Mouse (Mus musculus) MEL (cell line): ENCODE data around the gene Gm10842. TPM values are rescaled to one million over a fixed set of nuclear protein-coding genes. Genes with fewer than 3 reads are reported as not detected.

Source experiments
- DNase-seq: peaks from one replicate; pipeline ENCODE4 v3.0.0; 2011; ENCODE audit warnings: low read depth, low spot score
- H3K27ac ChIP-seq: 2 replicates; pipeline ENCODE4 v1.5.1; 2012; ENCODE audit warnings: low read depth, mild to moderate bottlenecking, control low read depth, low read length, moderate library complexity; ENCODE audit not compliant: control insufficient read depth
- H3K27me3 ChIP-seq, 2 experiments: fragments of 150-350 bp in 1 of 2; sonication (generic) in 1 of 2; 2 replicates each; pipeline ENCODE4 v1.6.1; 2012; ENCODE audit warnings: low read length in 2 of 2, mild to moderate bottlenecking in 2 of 2, improper control_type of control experiment in 1 of 2, moderate library complexity in 1 of 2; ENCODE audit not compliant: insufficient read depth in 2 of 2, control insufficient read depth in 1 of 2
- H3K36me3 ChIP-seq, 2 experiments: 2 replicates each; pipeline ENCODE4 v1.6.1; 2012 to 2014; ENCODE audit warnings: low read length in 2 of 2, improper control_type of control experiment in 1 of 2, inconsistent platforms in 1 of 2, mild to moderate bottlenecking in 1 of 2; ENCODE audit not compliant: insufficient read depth in 2 of 2, control insufficient read depth in 1 of 2
- H3K4me1 ChIP-seq, 2 experiments: fragments of 150-350 bp in 1 of 2; sonication (generic) in 1 of 2; 2 replicates each; pipeline ENCODE4 v1.6.1; 2012; ENCODE audit warnings: low read length in 2 of 2, improper control_type of control experiment in 1 of 2, mild to moderate bottlenecking in 1 of 2; ENCODE audit not compliant: insufficient read depth in 2 of 2, control insufficient read depth in 1 of 2
- H3K4me3 ChIP-seq, 2 experiments: fragments of 150-350 bp in 1 of 2; sonication (generic) in 1 of 2; 2 replicates each; pipeline ENCODE4 v1.5.1; 2012; ENCODE audit warnings: low read depth in 2 of 2, low read length in 2 of 2, mild to moderate bottlenecking in 2 of 2, moderate library complexity in 2 of 2, control low read depth in 1 of 2, improper control_type of control experiment in 1 of 2; ENCODE audit not compliant: control insufficient read depth in 1 of 2, insufficient read depth in 1 of 2
- H3K79me2 ChIP-seq: 2 replicates; pipeline ENCODE4 v1.6.1; 2012; ENCODE audit warnings: mild to moderate bottlenecking, low read length, moderate library complexity; ENCODE audit not compliant: control insufficient read depth, poor library complexity, insufficient read depth
- H3K9ac ChIP-seq: 2 replicates; pipeline ENCODE4 v1.6.1; 2012; ENCODE audit warnings: low read depth, mild to moderate bottlenecking, control low read depth, low read length, moderate library complexity; ENCODE audit not compliant: control insufficient read depth, poor library complexity, severe bottlenecking
- H3K9me3 ChIP-seq: fragments of 150-350 bp; sonication (generic); replicated peaks from 2 replicates; pipeline ENCODE4 v1.6.1; 2012; ENCODE audit warnings: mild to moderate bottlenecking, low read length, improper control_type of control experiment, moderate library complexity; ENCODE audit not compliant: insufficient read depth
- CHD2 ChIP-seq: IDR thresholded peaks from 2 replicates; pipeline ENCODE4 v1.6.1; 2011; ENCODE audit warnings: low read length, improper control_type of control experiment
- E2F4 ChIP-seq: IDR thresholded peaks from 2 replicates; pipeline ENCODE4 v1.6.1; 2011; ENCODE audit warnings: low read depth, low read length, improper control_type of control experiment, borderline replicate concordance
- ELF1 ChIP-seq: IDR thresholded peaks from 2 replicates; pipeline ENCODE4 v1.6.1; 2014; ENCODE audit warnings: low read depth, mild to moderate bottlenecking, inconsistent platforms, low read length, improper control_type of control experiment, moderate library complexity
- EP300 ChIP-seq, 2 experiments: IDR thresholded peaks; 2 replicates each; pipeline ENCODE4 v1.6.1; 2011; ENCODE audit warnings: improper control_type of control experiment in 2 of 2, low read length in 2 of 2, low read depth in 1 of 2, mild to moderate bottlenecking in 1 of 2
- HCFC1 ChIP-seq: IDR thresholded peaks from 2 replicates; pipeline ENCODE4 v1.6.1; 2012; ENCODE audit warnings: low read depth, mild to moderate bottlenecking, inconsistent platforms, low read length, improper control_type of control experiment, moderate library complexity
- MXI1 ChIP-seq: IDR thresholded peaks from 2 replicates; pipeline ENCODE4 v1.6.1; 2011; ENCODE audit warnings: mild to moderate bottlenecking, low read depth, low read length, improper control_type of control experiment
- NELFE ChIP-seq: IDR thresholded peaks from 2 replicates; pipeline ENCODE4 v1.6.1; 2011; ENCODE audit warnings: low read depth, low read length, improper control_type of control experiment
- POLR2A ChIP-seq, 2 experiments: IDR thresholded peaks; 2 replicates each; pipeline ENCODE4 v1.6.1; 2011 to 2012; ENCODE audit warnings: low read length in 2 of 2, mild to moderate bottlenecking in 2 of 2, control low read depth in 1 of 2, improper control_type of control experiment in 1 of 2, low read depth in 1 of 2, moderate library complexity in 1 of 2; ENCODE audit not compliant: control insufficient read depth in 1 of 2, insufficient read depth in 1 of 2, poor library complexity in 1 of 2
- POLR2AphosphoS5 ChIP-seq: IDR thresholded peaks from 2 replicates; pipeline ENCODE4 v1.6.1; 2012; ENCODE audit warnings: low read depth, borderline replicate concordance, mild to moderate bottlenecking, inconsistent platforms, low read length, moderate library complexity, mixed read lengths
- RCOR1 ChIP-seq: IDR thresholded peaks from 2 replicates; pipeline ENCODE4 v1.6.1; 2012; ENCODE audit warnings: low read depth, mild to moderate bottlenecking, inconsistent platforms, low read length, improper control_type of control experiment
- TBP ChIP-seq: IDR thresholded peaks from 2 replicates; pipeline ENCODE4 v1.8.0; 2011; ENCODE audit warnings: low read depth, low read length, improper control_type of control experiment
- TCF12 ChIP-seq: IDR thresholded peaks from 2 replicates; pipeline ENCODE4 v1.6.1; 2014; ENCODE audit warnings: low read depth, mild to moderate bottlenecking, inconsistent platforms, low read length, improper control_type of control experiment, moderate library complexity
- UBTF ChIP-seq: IDR thresholded peaks from 2 replicates; pipeline ENCODE4 v1.6.1; 2012; ENCODE audit warnings: low read depth, mild to moderate bottlenecking, inconsistent platforms, low read length, improper control_type of control experiment, moderate library complexity, borderline replicate concordance; ENCODE audit not compliant: insufficient read depth
- USF1 ChIP-seq: IDR thresholded peaks from 2 replicates; pipeline ENCODE4 v1.6.1; 2014; ENCODE audit warnings: low read depth, mild to moderate bottlenecking, inconsistent platforms, low read length, improper control_type of control experiment, moderate library complexity
- ZKSCAN1 ChIP-seq: IDR thresholded peaks from 2 replicates; pipeline ENCODE4 v1.6.1; 2012; ENCODE audit warnings: low read depth, mild to moderate bottlenecking, inconsistent platforms, low read length, improper control_type of control experiment, moderate library complexity
- ZMIZ1 ChIP-seq: IDR thresholded peaks from 2 replicates; pipeline ENCODE4 v1.6.1; 2012; ENCODE audit warnings: low read depth, mild to moderate bottlenecking, inconsistent platforms, low read length, improper control_type of control experiment, moderate library complexity
- ZNF384 ChIP-seq: IDR thresholded peaks from 2 replicates; pipeline ENCODE4 v1.6.1; 2012; ENCODE audit warnings: low read depth, mild to moderate bottlenecking, inconsistent platforms, low read length, improper control_type of control experiment
- polyA plus RNA-seq, 2 experiments: library from polyadenylated mRNA; stranded (reverse) in 1 of 2; unstranded in 1 of 2; fragments of >175 nt in 1 of 2; fragments of >200 nt in 1 of 2; gene quantifications; 2 replicates each; pipeline versions ENCODE4 v1.2.1 to v1.2.4; 2012; ENCODE audit warnings: low replicate concordance in 2 of 2, low read depth in 1 of 2; ENCODE audit not compliant: insufficient read length in 2 of 2, insufficient read depth in 1 of 2, missing spikeins in 1 of 2
- total RNA-seq: library from RNA; depleted of rRNA; stranded (reverse); fragments of 300-350 nt; gene quantifications from 2 replicates; pipeline ENCODE4 v1.2.3, GENCODE M21; 2012

Gm10842 gene
- total and polyA plus RNA-seq, 3 experiments = not detected

DNA sequence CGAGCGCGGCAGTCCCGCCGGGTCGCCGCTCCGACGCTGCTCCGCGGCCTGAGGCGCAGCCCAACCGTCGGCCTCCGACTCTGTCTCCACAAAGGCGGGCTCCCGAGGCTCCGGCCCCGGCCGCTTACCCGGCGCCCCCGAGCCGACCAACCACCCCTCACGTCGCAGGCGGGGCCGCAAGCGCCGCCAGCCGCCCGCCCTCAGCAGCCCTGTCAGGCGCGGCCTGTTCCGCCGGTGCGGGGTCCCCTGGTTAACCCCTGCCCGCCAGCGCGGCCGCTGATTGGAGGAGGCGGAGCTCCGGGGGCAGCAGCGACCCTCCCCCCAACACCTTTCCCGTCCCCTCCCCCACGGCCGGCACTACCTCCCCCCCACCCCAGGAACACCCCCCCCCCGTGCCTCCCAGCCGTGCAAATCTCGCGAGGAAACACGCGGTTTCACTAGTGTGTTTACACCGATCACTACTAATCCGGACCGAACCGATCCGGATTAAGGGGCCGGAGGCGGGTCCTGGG, 34.5 kb downstream of the Gm10842 start (continued):
- TF ChIP-seq POLR2AphosphoS5 (no peak), HCFC1 (peak; percentile 68), USF1 (peak; percentile 42; the same call in 1 of the 2 replicates), ELF1 (peak; percentile 60), RCOR1 (peak; percentile 44; the same call in 1 of the 2 replicates), NELFE (peak; percentile 87), EP300 (IDR thresholded peaks at IDR 0.05; ENCODE audit: low read depth in 1 of 2, low read length in 2 of 2) (peak in 1 of 2 experiments; percentile 54; a peak in 2 of 4 replicates), ZKSCAN1 (no peak), CHD2 (peak; percentile 86)

- peak; percentile 1; the same call in 1 of the 2 replicates for TF ChIP-seq TCF12
- peak; percentile 98 for TF ChIP-seq UBTF
- TF ChIP-seq ZMIZ1 = no peak
- TF ChIP-seq POLR2A (IDR thresholded peaks at IDR 0.05; ENCODE audit: control insufficient read depth in 1 of 2, insufficient read depth in 1 of 2, low read depth in 1 of 2, low read length in 2 of 2, poor library complexity in 1 of 2) = peak in 1 of 2 experiments; percentile 44; a peak in 3 of 4 replicates
- peaks cover 21 to 32% of the 10 kb centered on the region in 2 experiments for H3K36me3 ChIP-seq
- H3K79me2 ChIP-seq = peaks cover 52% of the 10 kb centered on the region
- peaks cover 13 to 14% of the 10 kb centered on the region in 2 experiments for H3K4me1 ChIP-seq
- no peaks in the 10 kb centered on the region for H3K27me3 ChIP-seq
- H3K9me3 ChIP-seq = no peaks in the 10 kb centered on the region
- DNase-seq = peak; percentile 55
- peak overlapping the region; percentile 61 for H3K27ac ChIP-seq
- H3K9ac ChIP-seq = peak overlapping the region; percentile 100
- H3K4me3 ChIP-seq = peak overlapping the region; percentile 91 to 98
Observed at GRCm38 (mm10) chr11:105181689-105182460, 35.2 kb downstream of the Gm10842 start.

GRCm38 (mm10) chr11:105182461-105182855, 35.8 kb downstream of the Gm10842 start:
- Histone ChIP-seq H3K4me1 (peaks cover 13 to 14% of the 10 kb centered on the region in 2 experiments), H3K36me3 (peaks cover 22 to 34% of the 10 kb centered on the region in 2 experiments)

More at GRCm38 (mm10) chr11:105182461-105182855, 35.8 kb downstream of the Gm10842 start:
- TF ChIP-seq TCF12 (0 out of 2 replicates have a peak, but pooled peaks have one; percentile 4), MXI1 (peak; percentile 40; the same call in 1 of the 2 replicates), ZMIZ1 (no peak), E2F4 (no peak), TBP (0 out of 2 replicates have a peak, but pooled peaks have one; percentile 36), ZKSCAN1 (0 out of 2 replicates have a peak, but pooled peaks have one; percentile 21), HCFC1 (0 out of 2 replicates have a peak, but pooled peaks have one; percentile 10), ZNF384 (peak; percentile 72), EP300 (IDR thresholded peaks at IDR 0.05; ENCODE audit: low read depth in 1 of 2, low read length in 2 of 2) (0 out of 4 replicates have a peak, but pooled peaks of 1 of the 2 experiments have one; percentile 25)
- Histone ChIP-seq H3K9ac (peak overlapping the region; percentile 100), H3K27ac (peak overlapping the region; percentile 61), H3K79me2 (peaks cover 55% of the 10 kb centered on the region), H3K9me3 (no peaks in the 10 kb centered on the region), H3K4me3 (peak overlapping the region; percentile 91 to 98), H3K27me3 (no peaks in the 10 kb centered on the region)
- DNase-seq = no peak
